Mouse (Mus musculus): ENCODE measurements around the gene Rora. TPM values are rescaled to one million over a fixed set of nuclear protein-coding genes. Genes with fewer than 3 reads are reported as not detected.

Rora gene
- 0.06 TPM for polyA plus RNA-seq (2012; fragmentation: generic; extraction: Trizol)
- long read RNA-seq, experiment 1, partial matches to known transcripts = 0 of 2 reads
- long read RNA-seq, experiment 1, other reads (novel, unspliced or antisense) = 0 of 2 reads
- long read RNA-seq, experiment 2 = 0 reads

DNA sequence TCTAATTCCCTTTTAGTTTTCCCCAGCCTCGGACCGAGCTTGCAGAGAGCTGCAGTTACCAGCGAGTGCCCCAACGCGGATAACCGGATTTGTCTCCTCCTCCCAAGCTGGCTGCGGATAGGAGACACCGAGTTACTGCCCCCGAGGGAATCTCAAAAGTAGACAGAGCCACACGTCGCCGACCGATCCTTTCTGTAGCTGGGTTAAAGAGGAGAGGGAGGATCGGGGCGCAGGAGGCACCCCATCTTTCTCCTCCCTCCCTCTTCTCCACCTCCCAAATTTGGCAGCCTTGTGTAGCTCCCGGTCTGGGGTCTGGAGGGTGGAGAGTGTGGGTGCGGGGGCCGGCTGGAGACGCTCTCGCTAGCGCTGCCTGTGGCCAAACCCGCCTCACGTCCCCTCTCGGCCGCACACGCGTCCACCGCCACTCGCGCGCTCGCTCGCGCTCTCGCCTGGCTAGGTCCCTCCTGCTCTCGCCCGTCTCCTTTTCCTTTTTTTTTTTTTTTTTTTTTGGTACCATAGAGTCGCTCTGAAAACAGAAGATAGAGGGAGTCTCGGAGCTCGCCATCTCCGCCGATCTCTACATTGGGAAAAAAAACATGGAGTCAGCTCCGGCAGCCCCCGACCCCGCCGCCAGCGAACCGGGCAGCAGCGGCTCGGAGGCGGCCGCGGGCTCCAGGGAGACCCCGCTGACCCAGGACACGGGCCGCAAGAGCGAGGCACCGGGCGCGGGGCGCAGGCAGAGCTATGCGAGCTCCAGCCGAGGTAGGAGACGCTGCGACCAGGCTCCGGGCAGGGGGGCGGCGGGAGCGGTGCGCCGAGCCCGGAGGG is at the start of gene Rora:
Gene Rora, plus strand, starts transcription at position 576 of the 828 bp plus-strand sequence.
- Histone ChIP-seq H3K27me3 (ENCODE audit: control insufficient read depth, insufficient read depth, insufficient read length) (peaks cover 13% of the 10 kb centered on the region), H3K36me3 (ENCODE audit: control insufficient read depth, insufficient read depth) (no peaks in the 10 kb centered on the region), H3K4me3 (ENCODE audit: insufficient read depth, poor library complexity, severe bottlenecking) (no peak within 1 kb of the TSS), H3ac (ENCODE audit: control insufficient read depth, insufficient read length, low read depth) (no peak within 1 kb of the TSS), H3K79me3 (ENCODE audit: low read depth) (no peaks in the 10 kb centered on the region), H3K79me2 (ENCODE audit: control insufficient read depth, insufficient read depth) (no peaks in the 10 kb centered on the region)
- no peak for TF ChIP-seq FOSL1 (IDR thresholded peaks at IDR 0.05; ENCODE audit: insufficient read depth, low read length, poor library complexity, severe bottlenecking)
- no peak for TF ChIP-seq MAX (IDR thresholded peaks at IDR 0.05)
- no peak for TF ChIP-seq MYOD1 (IDR thresholded peaks at IDR 0.05; ENCODE audit: control insufficient read depth, insufficient read length, low read depth)
- no peak for TF ChIP-seq CTCF (IDR thresholded peaks at IDR 0.05; ENCODE audit: control insufficient read depth, insufficient read depth, insufficient read length)
- TF ChIP-seq CEBPB (IDR thresholded peaks at IDR 0.05; ENCODE audit: low read depth) = no peak
- no peak for TF ChIP-seq MYOG (IDR thresholded peaks at IDR 0.05; ENCODE audit: control insufficient read depth, extremely low read depth, insufficient read length)
- TF ChIP-seq USF1 (IDR thresholded peaks at IDR 0.05; ENCODE audit: low read depth) = no peak

DNA sequence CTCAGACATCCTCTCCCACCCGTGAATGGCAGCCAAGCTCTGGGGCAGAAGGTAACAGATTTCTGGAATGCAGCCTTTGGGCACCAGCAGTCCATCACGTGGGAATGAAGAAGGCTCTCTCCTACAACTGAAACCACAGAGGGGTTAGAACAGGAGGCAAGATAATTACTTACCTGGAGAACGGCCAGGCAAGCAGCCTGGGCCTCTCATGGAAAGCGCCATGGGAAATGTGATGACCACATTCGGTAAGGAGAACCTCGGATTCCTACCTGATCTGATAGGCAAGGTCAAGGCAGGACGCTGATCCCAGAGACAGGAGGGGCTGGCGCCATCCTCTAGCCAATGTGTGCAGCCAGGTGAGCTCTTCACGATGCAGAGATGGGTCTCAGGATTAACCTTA is 39.6 kb upstream of the Rora start:
- Histone ChIP-seq H3K4me3 (ENCODE audit: insufficient read depth, poor library complexity, severe bottlenecking) (no peak overlapping the region), H3K27me3 (ENCODE audit: control insufficient read depth, insufficient read depth, insufficient read length) (no peaks in the 10 kb centered on the region), H3ac (ENCODE audit: control insufficient read depth, insufficient read length, low read depth) (no peak overlapping the region), H3K79me2 (ENCODE audit: control insufficient read depth, insufficient read depth) (no peaks in the 10 kb centered on the region), H3K36me3 (ENCODE audit: control insufficient read depth, insufficient read depth) (no peaks in the 10 kb centered on the region), H3K79me3 (ENCODE audit: low read depth) (no peaks in the 10 kb centered on the region)
- TF ChIP-seq MAX (IDR thresholded peaks at IDR 0.05) (no peak), CTCF (IDR thresholded peaks at IDR 0.05; ENCODE audit: control insufficient read depth, insufficient read depth, insufficient read length) (no peak), MYOD1 (IDR thresholded peaks at IDR 0.05; ENCODE audit: control insufficient read depth, insufficient read length, low read depth) (no peak)

GRCm38 (mm10) chr9:68617116-68617515 is 36.5 kb upstream of the Rora start:
- no peaks in the 10 kb centered on the region for H3K36me3 ChIP-seq (ENCODE audit: control insufficient read depth, insufficient read depth)
- TF ChIP-seq USF1 (IDR thresholded peaks at IDR 0.05; ENCODE audit: low read depth) (no peak), MAX (IDR thresholded peaks at IDR 0.05) (no peak)
- no peak overlapping the region for H3ac ChIP-seq (ENCODE audit: control insufficient read depth, insufficient read length, low read depth)
- no peaks in the 10 kb centered on the region for H3K79me3 ChIP-seq (ENCODE audit: low read depth)
- H3K79me2 ChIP-seq (ENCODE audit: control insufficient read depth, insufficient read depth) = no peaks in the 10 kb centered on the region
- H3K4me3 ChIP-seq (ENCODE audit: insufficient read depth, poor library complexity, severe bottlenecking) = no peak overlapping the region
- H3K27me3 ChIP-seq (ENCODE audit: control insufficient read depth, insufficient read depth, insufficient read length) = no peaks in the 10 kb centered on the region

DNA sequence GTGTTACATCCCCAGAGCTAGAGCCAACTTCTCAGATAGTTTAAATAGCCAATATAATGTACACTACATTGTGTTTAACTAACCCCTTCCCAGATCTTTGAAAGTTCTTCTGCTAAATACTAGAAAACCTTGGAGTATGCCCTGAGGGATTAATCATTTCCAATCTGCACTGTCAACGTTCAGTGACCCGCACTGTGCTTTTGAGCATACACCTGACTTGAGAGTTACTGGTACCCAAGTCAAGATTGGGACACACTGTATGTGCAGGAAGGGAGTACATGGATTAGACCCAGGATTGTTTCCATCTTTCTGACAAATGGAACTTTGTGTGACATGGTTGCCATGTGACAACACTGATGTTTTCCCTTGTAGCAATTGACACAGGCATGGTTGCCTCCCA is 33.5 kb upstream of the Rora start:
- Histone ChIP-seq H3K36me3 (ENCODE audit: control insufficient read depth, insufficient read depth) (no peaks in the 10 kb centered on the region), H3K79me2 (ENCODE audit: control insufficient read depth, insufficient read depth) (no peaks in the 10 kb centered on the region), H3K27me3 (ENCODE audit: control insufficient read depth, insufficient read depth, insufficient read length) (no peaks in the 10 kb centered on the region), H3K4me3 (ENCODE audit: insufficient read depth, poor library complexity, severe bottlenecking) (no peak overlapping the region), H3ac (ENCODE audit: control insufficient read depth, insufficient read length, low read depth) (no peak overlapping the region), H3K79me3 (ENCODE audit: low read depth) (no peaks in the 10 kb centered on the region)
- TF ChIP-seq FOSL1 (IDR thresholded peaks at IDR 0.05; ENCODE audit: insufficient read depth, low read length, poor library complexity, severe bottlenecking) = no peak

DNA sequence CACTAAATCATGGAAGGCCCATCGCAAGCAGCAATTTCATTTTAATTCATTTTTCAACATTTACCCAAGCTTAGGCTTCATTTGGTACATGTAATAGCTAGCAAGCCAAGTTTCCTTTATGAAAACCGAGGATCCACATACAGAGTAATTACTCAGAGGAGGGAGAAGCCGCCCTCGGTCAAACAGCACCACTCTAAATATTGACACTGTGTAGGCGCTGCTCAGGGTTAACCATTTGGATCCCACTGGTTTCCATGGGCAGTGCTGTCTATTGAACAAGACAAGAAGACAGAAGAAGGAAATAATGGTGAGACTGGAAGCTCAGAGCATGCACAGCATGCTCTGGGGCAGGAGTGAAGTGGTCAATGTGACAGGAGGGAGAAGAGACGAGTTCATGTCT is 33.1 kb upstream of the Rora start:
- Histone ChIP-seq H3K27me3 (ENCODE audit: control insufficient read depth, insufficient read depth, insufficient read length) (no peaks in the 10 kb centered on the region), H3K4me3 (ENCODE audit: insufficient read depth, poor library complexity, severe bottlenecking) (no peak overlapping the region), H3ac (ENCODE audit: control insufficient read depth, insufficient read length, low read depth) (no peak overlapping the region), H3K79me2 (ENCODE audit: control insufficient read depth, insufficient read depth) (no peaks in the 10 kb centered on the region), H3K79me3 (ENCODE audit: low read depth) (no peaks in the 10 kb centered on the region), H3K36me3 (ENCODE audit: control insufficient read depth, insufficient read depth) (no peaks in the 10 kb centered on the region)
- no peak for TF ChIP-seq CEBPB (IDR thresholded peaks at IDR 0.05; ENCODE audit: low read depth)
- no peak for TF ChIP-seq MYOG (IDR thresholded peaks at IDR 0.05; ENCODE audit: control insufficient read depth, extremely low read depth, insufficient read length)
- TF ChIP-seq MAX (IDR thresholded peaks at IDR 0.05) = no peak
- TF ChIP-seq MYOD1 (IDR thresholded peaks at IDR 0.05; ENCODE audit: control insufficient read depth, insufficient read length, low read depth) = no peak
- no peak for TF ChIP-seq USF1 (IDR thresholded peaks at IDR 0.05; ENCODE audit: low read depth)
- TF ChIP-seq CTCF (IDR thresholded peaks at IDR 0.05; ENCODE audit: control insufficient read depth, insufficient read depth, insufficient read length) = no peak
- no peak for TF ChIP-seq FOSL1 (IDR thresholded peaks at IDR 0.05; ENCODE audit: insufficient read depth, low read length, poor library complexity, severe bottlenecking)

- H3K27me3 ChIP-seq (ENCODE audit: control insufficient read depth, insufficient read depth, insufficient read length) = no peaks in the 10 kb centered on the region
- no peak for TF ChIP-seq USF1 (IDR thresholded peaks at IDR 0.05; ENCODE audit: low read depth)
- TF ChIP-seq CEBPB (IDR thresholded peaks at IDR 0.05; ENCODE audit: low read depth) = no peak
- TF ChIP-seq CTCF (IDR thresholded peaks at IDR 0.05; ENCODE audit: control insufficient read depth, insufficient read depth, insufficient read length) = no peak
- no peak for TF ChIP-seq MAX (IDR thresholded peaks at IDR 0.05)
- TF ChIP-seq MYOG (IDR thresholded peaks at IDR 0.05; ENCODE audit: control insufficient read depth, extremely low read depth, insufficient read length) = no peak
- no peak for TF ChIP-seq FOSL1 (IDR thresholded peaks at IDR 0.05; ENCODE audit: insufficient read depth, low read length, poor library complexity, severe bottlenecking)
- no peak for TF ChIP-seq MYOD1 (IDR thresholded peaks at IDR 0.05; ENCODE audit: control insufficient read depth, insufficient read length, low read depth)
- H3K79me3 ChIP-seq (ENCODE audit: low read depth) = no peaks in the 10 kb centered on the region
- no peaks in the 10 kb centered on the region for H3K36me3 ChIP-seq (ENCODE audit: control insufficient read depth, insufficient read depth)
- H3ac ChIP-seq (ENCODE audit: control insufficient read depth, insufficient read length, low read depth) = no peak overlapping the region
- no peak overlapping the region for H3K4me3 ChIP-seq (ENCODE audit: insufficient read depth, poor library complexity, severe bottlenecking)
- no peaks in the 10 kb centered on the region for H3K79me2 ChIP-seq (ENCODE audit: control insufficient read depth, insufficient read depth)
Measured at GRCm38 (mm10) chr9:68624981-68625380, 28.6 kb upstream of the Rora start.
